ENCODE assay signal across 20 mouse cellular contexts in genomic region chr10:37280150-37280820, GRCm38 (mm10).
A peak's percentile ranks its signal among the peaks of the same experiment; 100 is the strongest.
DNase-seq lines count a peak whose midpoint lies in the region; ATAC-seq and TF ChIP-seq lines count a peak whose summit lies in the region.
"Had no signal": no experiment of that assay in that cellular context is flagged by ENCODE, and none has a peak within 500 bp of the region (broad histone marks: within the 10 kb centered on the region; RNA-seq: fewer than 3 reads in every experiment).

No protein-coding gene starts in this region.

- TF ChIP-seq CTCF in heart, postnatal 0 days (IDR thresholded peaks at IDR 0.05; ENCODE audit: low read depth), result no peak
- TF ChIP-seq CTCF in heart, adult 2 months (IDR thresholded peaks at IDR 0.05), result no peak

- ATAC-seq in heart, postnatal 0 days (ENCODE audit: insufficient read depth, low read depth), result peak; percentile 63
- peak; percentile 96 for ATAC-seq in liver, embryonic 13.5 days (ENCODE audit: low read depth)
- ATAC-seq: CD4-positive, CD25-positive, alpha-beta regulatory T cell, adult 4 months; forebrain, postnatal 0 days had no signal

- no peaks in the 10 kb centered on the region for H3K9me3 ChIP-seq in heart, postnatal 0 days (replicated peaks; ENCODE audit: control insufficient read depth, low read length)
- no peaks in the 10 kb centered on the region for H3K9me3 ChIP-seq in liver, embryonic 13.5 days (replicated peaks)
- H3K9me3 ChIP-seq: embryonic facial prominence, embryonic 12.5 days; G1E; hindbrain, embryonic 12.5 days; limb, embryonic 15.5 days; neural tube, embryonic 12.5 days had no signal

- H3K9ac ChIP-seq in heart, postnatal 0 days (replicated peaks; ENCODE audit: low read depth, low read length), result no peak overlapping the region
- H3K9ac ChIP-seq in heart, adult 2 months (ENCODE audit: low read depth, low read length), result no peak overlapping the region
- H3K9ac ChIP-seq in liver, embryonic 13.5 days, result no peak overlapping the region
- H3K9ac ChIP-seq: embryonic facial prominence, embryonic 12.5 days; forebrain, postnatal 0 days; hindbrain, embryonic 12.5 days; limb, embryonic 15.5 days; neural tube, embryonic 12.5 days had no signal

- DNase-seq in heart, adult 11 months, result peak; percentile 79
- no peak for DNase-seq in heart, adult 18-20 months
- peak; percentile 72 for DNase-seq in heart, postnatal 0 days (ENCODE audit: low spot score)
- no peak for DNase-seq in heart, adult 2 months
- DNase-seq in liver, embryonic 13.5 days, result peak; percentile 47
- no peak for DNase-seq in left cerebral cortex, postnatal 10 days (ENCODE audit: extremely low spot score in 1 of 2, low spot score in 2 of 2)
- no peak for DNase-seq in lung, postnatal 36 days
- no peak for DNase-seq in right cerebral cortex, postnatal 4 days
- DNase-seq: cerebellum, adult 2 months; forebrain, postnatal 0 days; kidney, adult 9 months; kidney, postnatal 4 days; lung, postnatal 10 days; thymus, postnatal 14 days had no signal

- no peaks in the 10 kb centered on the region for H3K27me3 ChIP-seq in heart, postnatal 0 days (ENCODE audit: control insufficient read depth, insufficient read depth, low read length)
- no peaks in the 10 kb centered on the region for H3K27me3 ChIP-seq in heart, adult 2 months (ENCODE audit: control insufficient read depth, insufficient read depth, low read length)
- H3K27me3 ChIP-seq in liver, embryonic 13.5 days, result no peaks in the 10 kb centered on the region
- H3K27me3 ChIP-seq: embryonic facial prominence, embryonic 12.5 days; hindbrain, embryonic 12.5 days; limb, embryonic 15.5 days; neural tube, embryonic 12.5 days had no signal

- H3K4me2 ChIP-seq in heart, postnatal 0 days (ENCODE audit: low read depth, low read length), result no peak overlapping the region
- no peak overlapping the region for H3K4me2 ChIP-seq in liver, embryonic 13.5 days
- H3K4me2 ChIP-seq: embryonic facial prominence, embryonic 12.5 days; hindbrain, embryonic 12.5 days; limb, embryonic 15.5 days; neural tube, embryonic 12.5 days had no signal

- no peaks in the 10 kb centered on the region for H3K79me2 ChIP-seq in heart, adult 2 months (replicated peaks; ENCODE audit: control insufficient read depth, insufficient read depth, low read length)

- H3K27ac ChIP-seq in heart, postnatal 0 days (ENCODE audit: low read depth), result no peak overlapping the region
- no peak overlapping the region for H3K27ac ChIP-seq in heart, adult 2 months
- peak overlapping the region; percentile 60 for H3K27ac ChIP-seq in liver, embryonic 13.5 days
- H3K27ac ChIP-seq: embryonic facial prominence, embryonic 12.5 days; hindbrain, embryonic 12.5 days; limb, embryonic 15.5 days; neural tube, embryonic 12.5 days had no signal

- WGBS in heart, postnatal 0 days, result 22% methylated on average over 6 of the region's 6 CpGs
- 40% methylated on average over 6 of the region's 6 CpGs for WGBS in heart, adult 2 months
- 15% methylated on average over 6 of the region's 6 CpGs for WGBS in liver, embryonic 13.5 days (ENCODE audit: insufficient replicate concordance)

- no peak for TF ChIP-seq EP300 in heart, postnatal 0 days (IDR thresholded peaks at IDR 0.05; ENCODE audit: low read depth)
- TF ChIP-seq EP300 in heart, adult 2 months (IDR thresholded peaks at IDR 0.05; ENCODE audit: insufficient read depth, low read depth, low read length), result no peak

- H3K36me3 ChIP-seq in heart, postnatal 0 days (replicated peaks; ENCODE audit: control insufficient read depth, insufficient read depth, low read length), result no peaks in the 10 kb centered on the region
- H3K36me3 ChIP-seq in heart, adult 2 months (ENCODE audit: control insufficient read depth, insufficient read depth, low read length), result no peaks in the 10 kb centered on the region
- H3K36me3 ChIP-seq in liver, embryonic 13.5 days, result no peaks in the 10 kb centered on the region
- H3K36me3 ChIP-seq: embryonic facial prominence, embryonic 12.5 days; G1E; hindbrain, embryonic 12.5 days; limb, embryonic 15.5 days; neural tube, embryonic 12.5 days had no signal

- peaks cover 8% of the 10 kb centered on the region for H3K4me1 ChIP-seq in heart, postnatal 0 days (ENCODE audit: control insufficient read depth, insufficient read depth)
- peaks cover 4% of the 10 kb centered on the region for H3K4me1 ChIP-seq in heart, adult 2 months (ENCODE audit: control insufficient read depth, insufficient read depth, low read length)
- H3K4me1 ChIP-seq in liver, embryonic 13.5 days (replicated peaks), result peaks cover 24% of the 10 kb centered on the region
- H3K4me1 ChIP-seq: embryonic facial prominence, embryonic 12.5 days; hindbrain, embryonic 12.5 days; limb, embryonic 15.5 days; neural tube, embryonic 12.5 days had no signal

- H3K4me3 ChIP-seq in heart, postnatal 0 days (ENCODE audit: low read depth, low read length), result no peak overlapping the region
- no peak overlapping the region for H3K4me3 ChIP-seq in heart, adult 2 months
- H3K4me3 ChIP-seq in liver, embryonic 13.5 days (replicated peaks), result no peak overlapping the region
- H3K4me3 ChIP-seq: embryonic facial prominence, embryonic 12.5 days; hindbrain, embryonic 12.5 days; limb, embryonic 15.5 days; neural tube, embryonic 12.5 days had no signal

- TF ChIP-seq POLR2A in heart, adult 2 months (IDR thresholded peaks at IDR 0.05; ENCODE audit: insufficient read depth, low read depth, low read length), result no peak

- intact Hi-C loops in heart, adult 2 months (cut with DNase I), result no loop called here
- intact Hi-C loops in left cerebral cortex, postnatal 10 days (cut with DNase I), result no loop called here

Comparison
In these comparisons a context has a peak if more than half of its experiments do, and no peak if none do; other contexts are left out.
1. DNase-seq: peak in heart, adult 11 months (single experiment), heart, postnatal 0 days (single experiment) and liver, embryonic 13.5 days (single experiment); none in heart, adult 18-20 months (0 of 2), heart, adult 2 months (0 of 2), left cerebral cortex, postnatal 10 days (0 of 2), lung, postnatal 36 days (single experiment) and right cerebral cortex, postnatal 4 days (single experiment).